Mouse (Mus musculus): ENCODE measurements around the gene Hcn2. TPM values are rescaled to one million over a fixed set of nuclear protein-coding genes. Genes with fewer than 3 reads are reported as not detected.
"Not testable (repeated sequence)": the region's sequence is repeated elsewhere in the genome, so short reads cannot be mapped to it uniquely, and the experiment has no call there.

Hcn2 gene
- polyA plus RNA-seq, 1 experiment from 2014 or later: 0.21 TPM

DNA sequence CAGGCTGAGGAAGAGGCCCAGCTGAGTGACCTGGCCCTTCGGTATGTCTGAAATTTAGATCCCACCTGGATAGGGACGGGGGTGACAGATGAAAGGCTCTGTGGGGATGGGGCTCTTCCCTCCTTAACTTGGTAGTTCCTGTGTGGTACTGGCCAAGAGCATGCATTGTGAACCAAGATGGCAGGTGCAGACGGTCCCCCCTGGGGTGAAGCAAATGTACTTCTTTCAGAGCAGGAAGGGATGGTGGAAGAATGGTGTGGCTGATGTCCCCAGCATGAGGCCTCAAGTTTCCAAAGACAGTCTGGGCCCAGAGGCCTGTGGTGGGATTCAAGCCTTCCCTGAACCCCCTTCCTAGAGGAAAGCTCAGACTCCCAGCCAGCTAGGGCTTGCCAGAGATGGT is 39.4 kb downstream of the Hcn2 start:
- Histone ChIP-seq H3K27ac (replicated peaks; ENCODE audit: low read depth, low read length) (no peak overlapping the region), H3K4me3 (ENCODE audit: low read depth, low read length) (no peak overlapping the region), H3K9me3 (replicated peaks; ENCODE audit: control insufficient read depth, low read length) (no peaks in the 10 kb centered on the region), H3K4me2 (ENCODE audit: low read depth, low read length) (no peak overlapping the region), H3K27me3 (ENCODE audit: control insufficient read depth, insufficient read depth, low read length) (no peaks in the 10 kb centered on the region), H3K9ac (replicated peaks; ENCODE audit: low read length) (no peak overlapping the region), H3K36me3 (replicated peaks; ENCODE audit: control insufficient read depth, insufficient read depth, low read depth, low read length) (peaks cover 14% of the 10 kb centered on the region), H3K4me1 (ENCODE audit: control insufficient read depth, insufficient read depth, low read length) (no peaks in the 10 kb centered on the region; the same call in 1 of the 2 replicates)
- DNase-seq (ENCODE audit: low spot score): no peak
- no peak for ATAC-seq (replicated peaks; ENCODE audit: insufficient number of reproducible peaks, low FRiP score, low TSS enrichment, low read depth)
- WGBS: 78% methylated on average over 3 of the region's 3 CpGs

GRCm38 (mm10) chr10:79756660-79757059 is 40.2 kb downstream of the Hcn2 start:
- no peaks in the 10 kb centered on the region; the same call in 1 of the 2 replicates for H3K4me1 ChIP-seq (ENCODE audit: control insufficient read depth, insufficient read depth, low read length)
- H3K9me3 ChIP-seq (replicated peaks; ENCODE audit: control insufficient read depth, low read length): no peaks in the 10 kb centered on the region
- no peaks in the 10 kb centered on the region for H3K27me3 ChIP-seq (ENCODE audit: control insufficient read depth, insufficient read depth, low read length)
- no peak for ATAC-seq (replicated peaks; ENCODE audit: insufficient number of reproducible peaks, low FRiP score, low TSS enrichment, low read depth)
- no peak overlapping the region for H3K4me2 ChIP-seq (ENCODE audit: low read depth, low read length)
- H3K4me3 ChIP-seq (ENCODE audit: low read depth, low read length): no peak overlapping the region
- WGBS: 94% methylated on average over 24 of the region's 24 CpGs
- no peak overlapping the region for H3K9ac ChIP-seq (replicated peaks; ENCODE audit: low read length)
- DNase-seq (ENCODE audit: low spot score): no peak
- no peak overlapping the region for H3K27ac ChIP-seq (replicated peaks; ENCODE audit: low read depth, low read length)
- H3K36me3 ChIP-seq (replicated peaks; ENCODE audit: control insufficient read depth, insufficient read depth, low read depth, low read length): peaks cover 16% of the 10 kb centered on the region

GRCm38 (mm10) chr10:79759675-79760074 is 43.2 kb downstream of the Hcn2 start:
- not testable (repeated sequence) for H3K4me1 ChIP-seq (ENCODE audit: control insufficient read depth, insufficient read depth, low read length); H3K4me2 ChIP-seq (ENCODE audit: low read depth, low read length); ATAC-seq (replicated peaks; ENCODE audit: insufficient number of reproducible peaks, low FRiP score, low TSS enrichment, low read depth); DNase-seq (ENCODE audit: low spot score); H3K9ac ChIP-seq (replicated peaks; ENCODE audit: low read length); H3K4me3 ChIP-seq (ENCODE audit: low read depth, low read length); H3K27ac ChIP-seq (replicated peaks; ENCODE audit: low read depth, low read length); H3K9me3 ChIP-seq (replicated peaks; ENCODE audit: control insufficient read depth, low read length); H3K27me3 ChIP-seq (ENCODE audit: control insufficient read depth, insufficient read depth, low read length)
- 95% methylated on average over 1 of the region's 1 CpGs for WGBS
- H3K36me3 ChIP-seq (replicated peaks; ENCODE audit: control insufficient read depth, insufficient read depth, low read depth, low read length): peaks cover 20% of the 10 kb centered on the region

DNA sequence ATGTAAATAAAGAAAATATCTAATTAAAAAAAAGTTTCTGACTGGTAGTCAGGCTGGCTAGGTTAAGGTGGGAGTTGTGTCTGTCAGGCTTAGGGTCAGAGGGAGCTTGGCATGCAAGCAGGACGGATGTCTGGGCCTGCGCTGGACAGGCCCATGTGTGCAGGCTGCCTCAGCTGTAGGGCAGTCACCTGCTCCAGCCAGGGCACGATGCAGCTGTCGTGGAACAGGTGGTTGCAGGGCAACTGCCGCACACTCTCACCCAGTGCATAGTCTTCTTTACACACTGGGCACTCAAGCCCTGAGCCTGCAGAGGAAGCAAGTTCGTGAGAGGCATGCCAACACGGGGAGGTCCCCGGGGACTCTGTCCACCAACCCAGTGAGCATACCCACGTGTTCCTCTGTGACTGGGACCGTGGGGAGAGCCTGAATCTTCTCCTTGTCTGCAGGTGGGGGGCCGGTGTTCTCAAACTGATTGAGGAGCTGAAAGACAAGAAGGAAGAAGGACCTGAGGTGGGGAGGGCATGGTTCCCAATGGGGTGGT is 44.2 kb downstream of the Hcn2 start:
- ATAC-seq (replicated peaks; ENCODE audit: insufficient number of reproducible peaks, low FRiP score, low TSS enrichment, low read depth): no peak
- no peak overlapping the region for H3K9ac ChIP-seq (replicated peaks; ENCODE audit: low read length)
- no peak for DNase-seq (ENCODE audit: low spot score)
- H3K27me3 ChIP-seq (ENCODE audit: control insufficient read depth, insufficient read depth, low read length): no peaks in the 10 kb centered on the region
- H3K4me2 ChIP-seq (ENCODE audit: low read depth, low read length): no peak overlapping the region
- peaks cover 5% of the 10 kb centered on the region for H3K4me1 ChIP-seq (ENCODE audit: control insufficient read depth, insufficient read depth, low read length)
- peaks cover 20% of the 10 kb centered on the region for H3K36me3 ChIP-seq (replicated peaks; ENCODE audit: control insufficient read depth, insufficient read depth, low read depth, low read length)
- no peak overlapping the region for H3K27ac ChIP-seq (replicated peaks; ENCODE audit: low read depth, low read length)
- H3K4me3 ChIP-seq (ENCODE audit: low read depth, low read length): no peak overlapping the region
- no peaks in the 10 kb centered on the region for H3K9me3 ChIP-seq (replicated peaks; ENCODE audit: control insufficient read depth, low read length)
- WGBS: 91% methylated on average over 11 of the region's 11 CpGs

DNA sequence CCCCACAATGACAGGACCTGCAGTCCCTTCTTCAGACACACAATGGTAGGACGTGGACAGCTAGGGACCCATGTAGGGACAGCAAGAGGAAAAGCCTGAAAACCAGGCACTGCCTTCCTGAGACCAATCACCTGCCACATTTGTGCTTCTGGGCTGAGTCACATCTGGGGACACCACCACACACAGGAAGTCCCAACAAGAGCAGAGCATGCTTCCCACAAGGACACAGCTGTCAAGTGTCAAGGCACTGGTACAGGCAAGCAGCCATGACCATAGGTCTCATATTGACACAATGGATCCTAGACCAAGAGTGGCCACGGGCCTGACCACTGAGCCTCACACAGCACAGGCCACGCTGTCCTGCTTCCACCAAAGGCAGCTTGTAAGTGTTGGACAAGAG is 46.4 kb downstream of the Hcn2 start:
- H3K4me3 ChIP-seq (ENCODE audit: low read depth, low read length): no peak overlapping the region
- no peak overlapping the region for H3K4me2 ChIP-seq (ENCODE audit: low read depth, low read length)

GRCm38 (mm10) chr10:79764234-79764633 is 47.8 kb downstream of the Hcn2 start:
- no peak overlapping the region for H3K27ac ChIP-seq (replicated peaks; ENCODE audit: low read depth, low read length)
- H3K4me3 ChIP-seq (ENCODE audit: low read depth, low read length): no peak overlapping the region
- H3K9ac ChIP-seq (replicated peaks; ENCODE audit: low read length): no peak overlapping the region
- no peak overlapping the region for H3K4me2 ChIP-seq (ENCODE audit: low read depth, low read length)
- ATAC-seq (replicated peaks; ENCODE audit: insufficient number of reproducible peaks, low FRiP score, low TSS enrichment, low read depth): no peak
- peaks cover 13% of the 10 kb centered on the region for H3K4me1 ChIP-seq (ENCODE audit: control insufficient read depth, insufficient read depth, low read length)
- peaks cover 8% of the 10 kb centered on the region for H3K36me3 ChIP-seq (replicated peaks; ENCODE audit: control insufficient read depth, insufficient read depth, low read depth, low read length)
- no peaks in the 10 kb centered on the region for H3K27me3 ChIP-seq (ENCODE audit: control insufficient read depth, insufficient read depth, low read length)
- 86% methylated on average over 7 of the region's 7 CpGs for WGBS
- no peak for DNase-seq (ENCODE audit: low spot score)
- H3K9me3 ChIP-seq (replicated peaks; ENCODE audit: control insufficient read depth, low read length): no peaks in the 10 kb centered on the region

More for the DNA sequence above, 46.4 kb downstream of the Hcn2 start:
- H3K27ac ChIP-seq (replicated peaks; ENCODE audit: low read depth, low read length): no peak overlapping the region
- H3K36me3 ChIP-seq (replicated peaks; ENCODE audit: control insufficient read depth, insufficient read depth, low read depth, low read length): peaks cover 17% of the 10 kb centered on the region
- DNase-seq (ENCODE audit: low spot score) (no peak), ATAC-seq (replicated peaks; ENCODE audit: insufficient number of reproducible peaks, low FRiP score, low TSS enrichment, low read depth) (no peak)
- H3K9ac ChIP-seq (replicated peaks; ENCODE audit: low read length): no peak overlapping the region
- H3K9me3 ChIP-seq (replicated peaks; ENCODE audit: control insufficient read depth, low read length): no peaks in the 10 kb centered on the region
- H3K27me3 ChIP-seq (ENCODE audit: control insufficient read depth, insufficient read depth, low read length): no peaks in the 10 kb centered on the region
- WGBS: 94% methylated on average over 3 of the region's 3 CpGs
- peaks cover 11% of the 10 kb centered on the region for H3K4me1 ChIP-seq (ENCODE audit: control insufficient read depth, insufficient read depth, low read length)

DNA sequence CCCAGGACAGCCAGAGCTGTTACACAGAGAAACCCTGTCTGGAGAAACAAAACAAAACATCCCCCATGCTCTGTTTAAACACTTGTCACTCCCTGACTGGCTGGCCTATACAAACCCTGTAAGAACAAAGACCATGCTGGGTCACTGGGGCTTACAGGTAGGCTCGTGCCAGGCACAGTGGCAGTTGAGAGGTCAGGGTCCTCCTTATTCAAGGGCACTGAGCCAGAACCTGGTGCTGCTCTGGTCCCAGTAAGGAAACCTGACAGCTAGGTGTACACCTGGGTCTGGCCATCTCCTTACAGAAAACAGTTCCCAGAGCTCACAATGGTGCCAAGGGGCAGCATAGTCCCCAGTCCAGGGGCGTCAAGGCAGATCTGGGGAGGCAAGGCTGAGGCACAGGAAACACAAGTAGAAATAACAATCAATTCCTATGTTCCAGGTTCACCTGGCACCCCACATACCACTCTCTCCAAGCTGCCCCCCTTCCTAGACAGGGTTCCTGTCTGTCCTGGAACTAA is 48.9 kb downstream of the Hcn2 start:
- no peak for ATAC-seq (replicated peaks; ENCODE audit: insufficient number of reproducible peaks, low FRiP score, low TSS enrichment, low read depth)
- H3K4me2 ChIP-seq (ENCODE audit: low read depth, low read length): peak overlapping the region; percentile 90
- no peak overlapping the region for H3K27ac ChIP-seq (replicated peaks; ENCODE audit: low read depth, low read length)
- no peaks in the 10 kb centered on the region for H3K9me3 ChIP-seq (replicated peaks; ENCODE audit: control insufficient read depth, low read length)
- H3K36me3 ChIP-seq (replicated peaks; ENCODE audit: control insufficient read depth, insufficient read depth, low read depth, low read length): peaks cover 8% of the 10 kb centered on the region
- H3K9ac ChIP-seq (replicated peaks; ENCODE audit: low read length): no peak overlapping the region; the same call in none of the 2 replicates
- H3K4me3 ChIP-seq (ENCODE audit: low read depth, low read length): peak overlapping the region; percentile 91; the same call in 1 of the 2 replicates
- 85% methylated on average over 2 of the region's 2 CpGs for WGBS
- H3K4me1 ChIP-seq (ENCODE audit: control insufficient read depth, insufficient read depth, low read length): peaks cover 13% of the 10 kb centered on the region
- no peaks in the 10 kb centered on the region for H3K27me3 ChIP-seq (ENCODE audit: control insufficient read depth, insufficient read depth, low read length)
- DNase-seq (ENCODE audit: low spot score): no peak

DNA sequence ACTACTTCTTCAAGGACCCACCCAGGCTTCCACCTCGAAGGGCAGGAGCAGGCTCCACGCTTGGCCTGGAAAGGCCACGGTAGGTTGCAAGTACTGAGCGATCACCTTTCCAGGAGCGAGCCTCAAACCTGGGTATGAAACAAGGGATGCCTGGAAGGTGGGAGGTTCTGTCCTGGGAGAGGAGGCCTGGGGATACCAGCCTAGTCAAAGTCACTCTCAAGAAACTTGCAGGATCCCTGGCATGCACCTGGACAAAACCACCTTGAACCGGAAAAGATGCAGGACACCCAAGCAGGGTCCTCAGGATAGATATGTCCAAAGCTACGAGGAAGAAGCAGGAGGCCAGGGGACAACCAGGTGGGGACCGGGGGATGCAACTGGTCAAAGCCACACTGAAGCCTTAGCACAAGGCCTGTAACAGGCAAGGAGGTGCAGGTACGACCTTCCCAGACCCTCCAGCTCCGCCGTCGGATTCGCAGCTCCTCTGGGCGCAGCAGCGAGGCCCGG is 49.6 kb downstream of the Hcn2 start:
- ATAC-seq (replicated peaks; ENCODE audit: insufficient number of reproducible peaks, low FRiP score, low TSS enrichment, low read depth) (peak; percentile 11; the same call in 1 of the 2 replicates), DNase-seq (ENCODE audit: low spot score) (no peak)
- Histone ChIP-seq H3K4me1 (ENCODE audit: control insufficient read depth, insufficient read depth, low read length) (peaks cover 13% of the 10 kb centered on the region), H3K36me3 (replicated peaks; ENCODE audit: control insufficient read depth, insufficient read depth, low read depth, low read length) (peaks cover 4% of the 10 kb centered on the region), H3K4me2 (ENCODE audit: low read depth, low read length) (peak overlapping the region; percentile 90), H3K9me3 (replicated peaks; ENCODE audit: control insufficient read depth, low read length) (no peaks in the 10 kb centered on the region), H3K27me3 (ENCODE audit: control insufficient read depth, insufficient read depth, low read length) (no peaks in the 10 kb centered on the region), H3K27ac (replicated peaks; ENCODE audit: low read depth, low read length) (peak overlapping the region; percentile 88), H3K4me3 (ENCODE audit: low read depth, low read length) (peak overlapping the region; percentile 91), H3K9ac (replicated peaks; ENCODE audit: low read length) (peak overlapping the region; percentile 91)
- 11% methylated on average over 14 of the region's 16 CpGs for WGBS
